Mouse (Mus musculus): ENCODE measurements around the gene Rasgef1b. TPM values are rescaled to one million over a fixed set of nuclear protein-coding genes. Genes with fewer than 3 reads are reported as not detected.
A peak's percentile ranks its signal among the peaks of the same experiment; 100 is the strongest.

Gene Rasgef1b
- polyA plus RNA-seq, 1 experiment from 2014 or later: 39.7 TPM

GRCm38 (mm10) chr5:99416902-99417301, 312.0 kb downstream of the Rasgef1b start:
- no peak for ATAC-seq (ENCODE audit: low FRiP score, low read depth)
- WGBS: 76% methylated on average over 21 of the region's 21 CpGs
- Histone ChIP-seq H3K4me3 (no peak overlapping the region), H3K4me2 (replicated peaks) (no peak overlapping the region), H3K4me1 (no peaks in the 10 kb centered on the region), H3K27ac (no peak overlapping the region), H3K9ac (no peak overlapping the region), H3K9me3 (no peaks in the 10 kb centered on the region), H3K36me3 (no peaks in the 10 kb centered on the region), H3K27me3 (replicated peaks) (no peaks in the 10 kb centered on the region)

- Histone ChIP-seq H3K4me3 (no peak overlapping the region), H3K4me2 (replicated peaks) (no peak overlapping the region), H3K36me3 (no peaks in the 10 kb centered on the region), H3K9me3 (no peaks in the 10 kb centered on the region), H3K9ac (no peak overlapping the region), H3K4me1 (no peaks in the 10 kb centered on the region), H3K27ac (no peak overlapping the region), H3K27me3 (replicated peaks) (no peaks in the 10 kb centered on the region)
- no peak for ATAC-seq (ENCODE audit: low FRiP score, low read depth)
- 87% methylated on average over 12 of the region's 12 CpGs for WGBS
Measured at GRCm38 (mm10) chr5:99415676-99416075, 313.2 kb downstream of the Rasgef1b start.

GRCm38 (mm10) chr5:99415049-99415448, 313.8 kb downstream of the Rasgef1b start:
- H3K36me3 ChIP-seq: no peaks in the 10 kb centered on the region
- H3K4me3 ChIP-seq: no peak overlapping the region
- no peak overlapping the region for H3K27ac ChIP-seq
- H3K4me1 ChIP-seq: no peaks in the 10 kb centered on the region
- H3K4me2 ChIP-seq (replicated peaks): no peak overlapping the region
- no peaks in the 10 kb centered on the region for H3K9me3 ChIP-seq
- 85% methylated on average over 2 of the region's 2 CpGs for WGBS
- ATAC-seq (ENCODE audit: low FRiP score, low read depth): no peak
- no peak overlapping the region for H3K9ac ChIP-seq
- H3K27me3 ChIP-seq (replicated peaks): no peaks in the 10 kb centered on the region

GRCm38 (mm10) chr5:99414293-99414692, 314.6 kb downstream of the Rasgef1b start:
- Histone ChIP-seq H3K9me3 (no peaks in the 10 kb centered on the region), H3K36me3 (no peaks in the 10 kb centered on the region), H3K27me3 (replicated peaks) (no peaks in the 10 kb centered on the region), H3K4me3 (no peak overlapping the region), H3K27ac (no peak overlapping the region), H3K4me2 (replicated peaks) (no peak overlapping the region), H3K4me1 (no peaks in the 10 kb centered on the region), H3K9ac (no peak overlapping the region)
- no peak for ATAC-seq (ENCODE audit: low FRiP score, low read depth)
- WGBS: 85% methylated on average over 6 of the region's 6 CpGs

GRCm38 (mm10) chr5:99413851-99414250, 315.0 kb downstream of the Rasgef1b start:
- H3K9me3 ChIP-seq: no peaks in the 10 kb centered on the region
- no peak for ATAC-seq (ENCODE audit: low FRiP score, low read depth)
- H3K9ac ChIP-seq: no peak overlapping the region
- no peak overlapping the region for H3K27ac ChIP-seq
- H3K4me2 ChIP-seq (replicated peaks): no peak overlapping the region
- 82% methylated on average over 1 of the region's 1 CpGs for WGBS
- no peaks in the 10 kb centered on the region for H3K27me3 ChIP-seq (replicated peaks)
- H3K4me1 ChIP-seq: no peaks in the 10 kb centered on the region
- no peaks in the 10 kb centered on the region for H3K36me3 ChIP-seq
- H3K4me3 ChIP-seq: no peak overlapping the region

GRCm38 (mm10) chr5:99413391-99413790, 315.5 kb downstream of the Rasgef1b start:
- H3K27me3 ChIP-seq (replicated peaks): no peaks in the 10 kb centered on the region
- H3K4me2 ChIP-seq (replicated peaks): no peak overlapping the region
- no peak for ATAC-seq (ENCODE audit: low FRiP score, low read depth)
- no peak overlapping the region for H3K27ac ChIP-seq
- 87% methylated on average over 9 of the region's 9 CpGs for WGBS
- no peaks in the 10 kb centered on the region for H3K36me3 ChIP-seq
- H3K9me3 ChIP-seq: no peaks in the 10 kb centered on the region
- no peak overlapping the region for H3K4me3 ChIP-seq
- H3K9ac ChIP-seq: no peak overlapping the region
- H3K4me1 ChIP-seq: no peaks in the 10 kb centered on the region

- 90% methylated on average over 11 of the region's 11 CpGs for WGBS
- Histone ChIP-seq H3K4me2 (replicated peaks) (no peak overlapping the region), H3K9me3 (no peaks in the 10 kb centered on the region), H3K4me1 (peaks cover 26% of the 10 kb centered on the region), H3K4me3 (no peak overlapping the region), H3K36me3 (no peaks in the 10 kb centered on the region), H3K9ac (no peak overlapping the region), H3K27ac (no peak overlapping the region), H3K27me3 (replicated peaks) (no peaks in the 10 kb centered on the region)
- ATAC-seq (ENCODE audit: low FRiP score, low read depth): no peak
Measured at GRCm38 (mm10) chr5:99404403-99405170, 324.3 kb downstream of the Rasgef1b start.

GRCm38 (mm10) chr5:99403325-99403724, 325.5 kb downstream of the Rasgef1b start:
- H3K36me3 ChIP-seq: no peaks in the 10 kb centered on the region
- no peaks in the 10 kb centered on the region for H3K27me3 ChIP-seq (replicated peaks)
- no peak for ATAC-seq (ENCODE audit: low FRiP score, low read depth)
- H3K9me3 ChIP-seq: no peaks in the 10 kb centered on the region
- no peak overlapping the region for H3K9ac ChIP-seq
- H3K27ac ChIP-seq: no peak overlapping the region
- no peak overlapping the region for H3K4me2 ChIP-seq (replicated peaks)
- WGBS: 65% methylated on average over 5 of the region's 5 CpGs
- no peak overlapping the region for H3K4me3 ChIP-seq
- peaks cover 31% of the 10 kb centered on the region for H3K4me1 ChIP-seq

GRCm38 (mm10) chr5:99402784-99403183, 326.1 kb downstream of the Rasgef1b start:
- Histone ChIP-seq H3K4me2 (replicated peaks) (no peak overlapping the region), H3K27ac (no peak overlapping the region), H3K4me1 (peaks cover 31% of the 10 kb centered on the region), H3K9me3 (no peaks in the 10 kb centered on the region), H3K27me3 (replicated peaks) (no peaks in the 10 kb centered on the region), H3K9ac (no peak overlapping the region), H3K4me3 (no peak overlapping the region), H3K36me3 (no peaks in the 10 kb centered on the region)
- 37% methylated on average over 2 of the region's 2 CpGs for WGBS
- peak; percentile 34 for ATAC-seq (ENCODE audit: low FRiP score, low read depth)

GRCm38 (mm10) chr5:99402297-99402696, 326.6 kb downstream of the Rasgef1b start:
- no peak overlapping the region for H3K9ac ChIP-seq
- H3K9me3 ChIP-seq: no peaks in the 10 kb centered on the region
- no peaks in the 10 kb centered on the region for H3K27me3 ChIP-seq (replicated peaks)
- 19% methylated on average over 7 of the region's 7 CpGs for WGBS
- ATAC-seq (ENCODE audit: low FRiP score, low read depth): 0 out of 2 replicates have a peak, but pooled peaks have one; percentile 21
- no peak overlapping the region for H3K27ac ChIP-seq
- H3K4me2 ChIP-seq (replicated peaks): no peak overlapping the region
- no peak overlapping the region for H3K4me3 ChIP-seq
- H3K36me3 ChIP-seq: no peaks in the 10 kb centered on the region
- peaks cover 31% of the 10 kb centered on the region for H3K4me1 ChIP-seq

- Histone ChIP-seq H3K4me1 (peaks cover 26% of the 10 kb centered on the region), H3K36me3 (no peaks in the 10 kb centered on the region), H3K9me3 (no peaks in the 10 kb centered on the region), H3K9ac (no peak overlapping the region), H3K4me3 (no peak overlapping the region), H3K27ac (no peak overlapping the region), H3K4me2 (replicated peaks) (no peak overlapping the region), H3K27me3 (replicated peaks) (no peaks in the 10 kb centered on the region)
- WGBS: 53% methylated on average over 7 of the region's 7 CpGs
- no peak for ATAC-seq (ENCODE audit: low FRiP score, low read depth)
Measured at GRCm38 (mm10) chr5:99399855-99400626, 328.8 kb downstream of the Rasgef1b start.

- H3K36me3 ChIP-seq: no peaks in the 10 kb centered on the region
- WGBS: 63% methylated on average over 5 of the region's 5 CpGs
- H3K4me1 ChIP-seq: peaks cover 26% of the 10 kb centered on the region
- H3K9me3 ChIP-seq: no peaks in the 10 kb centered on the region
- no peak overlapping the region for H3K4me3 ChIP-seq
- H3K9ac ChIP-seq: no peak overlapping the region
- no peak overlapping the region for H3K4me2 ChIP-seq (replicated peaks)
- 0 out of 2 replicates have a peak, but pooled peaks cover 1% of the 10 kb centered on the region for H3K27me3 ChIP-seq (replicated peaks)
- ATAC-seq (ENCODE audit: low FRiP score, low read depth): no peak
- H3K27ac ChIP-seq: no peak overlapping the region
Measured at GRCm38 (mm10) chr5:99398472-99399070, 330.3 kb downstream of the Rasgef1b start.

All from neural tube, embryonic 12.5 days (tissue).